Mouse (Mus musculus) yolk sac, embryonic 10.5 days (tissue): ENCODE measurements around the gene Tgfb3.

Source experiments
- DNase-seq: peaks from one replicate; pipeline ENCODE4 v3.0.0-alpha.2; 2017; ENCODE audit warnings: low spot score

The Tgfb3 gene

DNA sequence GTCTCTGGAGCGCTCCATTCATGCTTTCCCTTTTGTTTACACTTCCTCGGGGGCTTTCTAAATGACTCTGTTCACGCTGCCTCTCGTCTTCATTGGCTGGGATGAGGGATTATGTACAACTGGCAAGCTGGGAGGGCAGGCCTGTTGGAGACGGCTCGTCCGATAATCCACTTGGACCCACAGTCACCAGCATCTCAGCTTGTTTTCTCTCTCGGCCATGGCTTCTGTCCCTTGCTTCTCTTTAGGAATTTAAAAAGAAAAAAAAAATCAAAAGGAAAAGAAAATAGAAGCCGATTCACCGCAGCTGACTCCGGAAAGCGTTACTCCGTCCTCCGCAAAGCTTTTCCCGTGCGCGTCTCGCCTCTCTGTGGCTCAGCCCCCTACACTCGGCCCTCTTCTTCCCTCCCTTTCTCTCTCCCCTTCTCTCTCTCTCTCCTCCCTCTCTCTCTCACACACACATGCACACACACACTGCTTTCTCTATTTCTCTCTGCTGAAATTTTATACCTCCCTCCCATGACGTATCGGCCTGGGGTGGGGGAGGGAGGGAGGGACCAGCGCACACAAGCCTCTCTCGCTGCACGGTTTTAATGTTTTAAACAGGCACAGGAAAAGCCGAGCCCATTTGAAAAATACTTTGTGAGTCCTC lies at the start of gene Tgfb3:
TSS of gene Tgfb3 (minus strand) at position 489 of the 649 bp plus-strand sequence.
- peak; percentile 72 for DNase-seq

DNA sequence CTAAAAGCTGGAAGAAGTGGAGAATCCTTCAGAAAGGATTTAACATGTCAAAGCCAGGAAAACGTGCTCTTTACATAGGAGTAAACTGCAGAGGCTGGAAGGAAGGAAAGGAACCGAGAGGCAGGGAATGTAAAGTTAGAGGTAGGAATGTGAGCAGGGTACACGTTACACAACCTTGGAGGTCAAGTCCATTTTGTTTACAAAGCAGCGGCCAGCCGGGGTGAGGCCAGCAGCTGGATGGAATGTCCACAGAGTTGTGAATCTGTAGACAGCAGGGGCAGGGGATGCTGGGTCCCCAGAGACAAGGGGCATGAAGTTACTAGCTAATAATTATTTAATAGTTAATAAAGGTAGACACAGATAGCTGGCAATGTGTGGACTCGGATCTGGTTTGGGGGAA lies 49.3 kb upstream of the Tgfb3 start:
- DNase-seq = peak; percentile 73

DNA sequence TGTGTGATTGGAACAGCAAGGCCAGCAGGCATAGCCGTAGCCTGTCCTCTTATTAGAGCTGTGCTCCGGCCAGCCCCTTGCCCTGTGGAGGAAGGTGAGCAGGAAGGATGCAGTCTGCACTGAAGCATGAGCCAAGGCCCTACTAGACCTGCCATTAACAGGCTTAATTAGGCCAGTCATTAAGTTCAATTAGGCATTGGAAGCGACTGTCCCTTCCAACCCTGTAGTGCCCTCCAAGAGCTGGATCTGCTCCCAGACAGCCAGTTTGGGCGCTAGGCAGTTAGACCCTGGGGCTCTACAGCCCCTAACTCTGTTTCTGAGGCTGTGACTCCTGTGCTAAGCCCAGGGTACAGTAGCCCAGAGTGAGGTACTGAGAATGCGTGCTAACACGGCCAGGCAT lies 45.2 kb upstream of the Tgfb3 start:
- no peak for DNase-seq

DNA sequence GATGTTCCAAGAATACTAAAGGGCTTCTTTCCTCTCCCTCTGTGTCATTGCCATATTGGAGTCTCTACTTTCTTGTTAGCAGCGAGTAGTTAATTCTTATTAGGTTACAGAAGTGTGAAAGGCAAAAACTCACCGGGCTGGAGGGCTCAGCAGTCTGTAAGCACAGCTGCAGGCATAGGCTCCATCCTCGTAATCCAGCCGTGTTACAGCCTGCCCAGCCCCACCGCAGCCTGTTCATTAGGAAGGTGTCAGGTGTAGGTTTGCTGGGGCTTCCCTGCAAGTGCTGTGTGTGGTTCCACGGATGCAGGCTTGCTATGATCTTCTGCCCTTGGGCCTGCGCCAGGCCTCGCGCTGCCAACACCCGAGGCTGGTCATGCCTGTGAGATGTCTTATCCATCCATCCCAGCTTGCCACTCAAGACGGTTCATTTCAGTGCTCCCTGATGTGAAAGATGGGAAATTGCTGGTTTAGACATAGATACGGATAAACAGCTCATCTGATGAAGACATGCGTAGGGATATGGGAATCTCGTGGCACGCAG lies 37.5 kb upstream of the Tgfb3 start:
- no peak for DNase-seq

DNA sequence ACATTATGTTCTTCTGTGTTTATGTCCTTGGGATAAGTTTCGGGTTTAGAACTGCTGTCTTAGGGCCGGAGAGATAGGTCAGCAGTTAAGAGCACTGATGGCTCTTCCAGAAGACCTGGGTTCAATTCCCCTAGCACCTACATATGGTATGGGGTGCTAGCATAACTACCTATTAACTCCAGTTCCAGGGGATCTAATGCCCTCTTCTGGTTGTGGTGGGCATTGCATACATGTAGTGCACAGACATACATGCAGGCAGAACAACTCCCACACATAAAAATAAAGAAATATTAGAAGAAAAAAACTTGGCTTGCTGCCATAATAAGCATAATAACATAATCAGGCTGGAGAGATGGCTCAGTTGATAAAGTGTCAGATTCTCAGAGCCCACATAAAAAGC lies 31.8 kb upstream of the Tgfb3 start:
- DNase-seq = no peak

DNA sequence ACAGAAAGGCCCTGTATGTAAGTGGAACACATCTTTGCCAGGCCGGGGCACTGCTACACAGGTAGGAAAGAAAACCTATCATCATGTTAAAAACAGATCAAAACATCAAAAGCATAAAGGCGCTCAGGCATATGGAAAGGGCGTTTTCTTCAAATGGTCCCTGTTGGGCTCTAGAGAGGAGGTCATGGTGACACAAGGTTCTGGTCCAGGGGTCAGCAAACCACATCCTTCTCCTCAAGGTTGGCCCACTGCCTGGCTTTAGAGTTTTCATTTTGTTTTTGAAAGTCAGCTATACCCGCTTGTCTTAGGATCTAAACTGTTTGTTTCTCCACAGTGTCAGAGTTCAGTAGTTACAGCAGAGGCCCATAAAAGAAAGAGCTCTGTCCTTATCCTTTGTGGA lies 30.7 kb upstream of the Tgfb3 start:
- no peak for DNase-seq

DNA sequence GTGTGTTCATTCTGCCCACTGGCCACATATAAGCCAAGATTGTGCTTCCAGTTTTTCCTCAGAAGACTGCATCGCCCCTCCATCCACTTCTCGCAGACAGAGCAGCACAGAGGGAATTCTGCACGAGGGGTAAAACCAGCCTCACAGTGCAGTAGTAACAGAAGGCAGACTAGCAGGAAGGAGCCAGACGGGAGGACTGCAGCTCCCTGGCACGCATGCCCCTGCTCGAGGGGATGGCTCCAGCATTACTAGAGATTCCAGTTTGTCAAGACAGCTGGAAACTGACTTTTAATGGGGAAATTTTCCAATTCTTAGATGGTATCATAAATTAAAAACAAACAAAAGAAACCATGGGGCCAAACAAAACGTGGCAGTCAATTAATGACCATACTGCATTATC lies 28.8 kb upstream of the Tgfb3 start:
- DNase-seq = no peak

DNA sequence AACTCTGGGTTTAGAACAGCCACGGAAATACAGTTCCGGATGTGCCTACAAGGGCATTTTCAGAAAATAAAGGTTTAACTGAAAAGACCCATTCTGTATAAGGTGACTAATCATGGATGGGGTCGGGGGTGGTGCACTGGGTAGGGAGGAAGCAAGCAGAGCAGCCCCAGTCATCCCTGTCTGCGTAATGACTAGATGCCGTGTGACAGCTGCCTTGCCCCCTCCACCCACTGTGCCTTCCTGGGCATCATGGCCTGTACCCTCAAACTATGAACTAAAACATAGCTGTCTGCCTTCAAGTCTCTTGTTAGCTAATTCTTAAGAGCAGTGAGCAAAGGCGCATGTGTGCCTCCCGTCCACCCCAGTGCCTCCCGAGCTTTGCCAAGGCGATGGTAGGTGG lies 27.2 kb upstream of the Tgfb3 start:
- DNase-seq = no peak

DNA sequence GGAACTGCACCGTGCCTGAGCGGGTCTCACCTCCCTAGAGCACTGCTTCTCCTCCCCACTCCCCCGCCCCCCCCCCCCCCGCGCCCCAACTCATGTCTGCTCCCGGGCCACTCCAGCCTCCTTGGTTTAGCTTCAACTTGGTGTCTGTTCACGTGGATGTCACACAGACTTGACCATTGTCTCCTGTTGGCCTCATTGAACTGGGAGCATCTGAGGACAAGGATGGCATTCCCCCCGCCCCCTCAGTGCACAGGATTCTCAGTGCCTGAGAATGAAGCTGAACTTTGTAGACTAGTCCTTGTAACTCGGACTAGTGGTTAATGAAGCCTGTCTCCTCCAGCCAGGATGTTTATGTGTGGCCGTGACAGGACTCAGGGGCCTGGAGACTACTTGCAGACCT lies 26.7 kb upstream of the Tgfb3 start:
- DNase-seq = no peak

DNA sequence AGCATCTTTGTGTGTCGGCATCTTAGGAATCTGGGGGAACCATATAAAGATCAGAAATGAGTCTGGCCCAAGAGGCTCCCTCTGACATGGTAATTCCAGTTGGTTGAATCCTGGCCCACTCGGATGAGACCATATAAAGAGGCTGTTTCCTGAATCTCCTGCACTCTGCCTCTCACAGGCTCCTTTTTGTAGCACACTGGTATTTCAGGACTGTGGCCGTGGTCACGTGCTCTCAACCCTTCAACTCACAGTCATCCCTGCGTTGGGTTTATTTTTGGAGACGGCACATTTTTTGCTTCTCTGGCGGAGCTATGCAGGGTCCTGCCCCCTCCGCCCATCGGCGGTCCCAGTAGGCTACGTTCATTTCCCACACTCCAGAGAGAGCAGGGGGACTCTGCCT lies 25.5 kb upstream of the Tgfb3 start:
- DNase-seq = no peak

DNA sequence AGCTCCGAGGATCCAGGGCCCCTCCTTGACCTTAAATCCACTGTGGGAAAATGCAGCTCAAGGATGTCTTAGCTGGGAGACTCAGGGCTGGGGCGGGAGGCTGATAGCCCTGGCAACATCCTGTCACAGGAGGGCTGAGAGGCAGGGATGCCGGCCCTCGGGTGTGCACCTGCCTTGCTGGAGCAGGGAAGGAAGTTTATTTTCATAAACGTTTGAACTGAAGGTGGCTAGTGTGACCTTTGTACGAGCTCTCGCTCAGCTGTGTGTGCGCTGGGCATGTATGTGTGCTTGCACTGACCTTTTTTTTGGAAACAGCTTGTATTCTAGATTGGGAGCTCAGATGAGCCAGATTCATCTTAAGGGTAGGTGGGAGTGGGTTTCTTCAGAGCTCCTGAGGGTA lies 25.0 kb upstream of the Tgfb3 start:
- peak; percentile 10 for DNase-seq

DNA sequence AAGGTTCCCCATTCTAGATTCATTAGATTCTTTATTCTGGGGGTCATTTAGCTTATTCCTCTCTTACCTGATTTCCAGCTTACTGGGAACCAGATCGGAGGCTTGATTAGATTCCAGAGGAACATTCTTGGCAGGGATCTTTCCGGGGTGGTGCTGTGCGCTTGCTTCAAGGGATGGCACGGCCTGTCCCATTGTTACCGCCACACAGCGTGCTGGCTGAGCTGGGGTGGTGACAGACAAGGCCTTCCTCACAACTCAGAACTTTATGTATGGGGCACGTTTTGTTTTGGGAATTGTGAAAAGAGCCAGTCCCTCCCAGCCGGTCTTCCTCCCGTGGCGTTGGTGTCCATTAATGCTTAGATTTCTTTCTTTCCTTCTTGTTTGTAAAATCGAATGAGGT lies 24.6 kb upstream of the Tgfb3 start:
- no peak for DNase-seq

DNA sequence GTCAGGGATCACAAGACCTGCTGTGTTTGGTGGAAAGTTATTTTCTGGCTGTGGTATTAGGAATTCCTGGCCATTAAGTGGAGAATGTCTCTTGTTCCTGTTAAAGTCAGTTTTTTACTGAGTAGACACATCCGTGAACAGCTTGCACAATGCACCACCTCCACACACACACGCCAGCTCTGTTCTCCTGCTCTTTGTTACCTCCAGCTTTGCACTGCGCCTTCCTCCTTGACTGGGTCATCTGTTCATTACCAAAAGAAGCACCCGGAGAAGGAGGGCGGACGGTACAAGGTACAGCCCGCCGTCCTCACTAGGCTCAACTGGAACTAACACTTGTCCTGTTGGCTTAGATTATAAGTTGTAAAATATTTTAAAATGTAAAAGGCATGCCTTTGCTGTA lies 23.8 kb upstream of the Tgfb3 start:
- peak; percentile 21 for DNase-seq

DNA sequence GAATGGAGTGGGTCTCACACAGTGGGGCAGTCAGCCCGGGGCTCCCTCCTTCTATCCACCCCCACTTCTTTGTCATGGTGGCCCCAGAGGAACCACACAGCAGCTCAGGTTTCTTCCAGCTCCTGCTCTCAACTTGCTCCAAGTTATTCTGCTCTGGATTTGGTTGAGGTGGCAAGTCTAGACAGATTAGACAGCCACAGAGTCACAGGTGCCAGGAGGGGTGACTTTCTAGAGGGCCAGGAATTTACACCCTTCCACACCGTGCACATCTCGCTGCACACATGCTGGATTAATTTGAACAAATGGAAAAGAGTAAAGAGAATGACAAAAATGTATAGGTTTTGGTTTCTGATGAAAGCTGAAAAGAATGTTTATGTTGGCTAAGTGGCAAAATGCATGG lies 21.9 kb upstream of the Tgfb3 start:
- DNase-seq = no peak

DNA sequence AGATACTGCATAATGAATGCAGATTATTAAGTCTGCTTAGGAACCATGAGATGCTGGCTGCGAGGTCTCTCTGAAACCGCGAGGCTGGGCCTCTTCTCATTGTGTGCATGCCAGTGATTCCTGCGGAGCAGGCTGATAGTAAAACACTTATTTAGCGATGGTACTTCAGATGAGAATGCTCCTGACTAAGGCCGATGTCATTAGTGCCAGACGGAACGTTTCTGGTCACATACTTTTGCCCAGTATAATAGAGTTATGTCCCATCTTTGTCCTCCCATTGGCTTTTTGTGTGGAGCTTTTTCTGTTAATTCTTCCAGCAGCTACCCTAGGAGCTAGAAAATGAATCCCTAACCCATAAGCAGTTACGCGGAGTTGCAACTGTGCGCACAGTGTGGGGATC lies 18.9 kb upstream of the Tgfb3 start:
- no peak for DNase-seq

DNA sequence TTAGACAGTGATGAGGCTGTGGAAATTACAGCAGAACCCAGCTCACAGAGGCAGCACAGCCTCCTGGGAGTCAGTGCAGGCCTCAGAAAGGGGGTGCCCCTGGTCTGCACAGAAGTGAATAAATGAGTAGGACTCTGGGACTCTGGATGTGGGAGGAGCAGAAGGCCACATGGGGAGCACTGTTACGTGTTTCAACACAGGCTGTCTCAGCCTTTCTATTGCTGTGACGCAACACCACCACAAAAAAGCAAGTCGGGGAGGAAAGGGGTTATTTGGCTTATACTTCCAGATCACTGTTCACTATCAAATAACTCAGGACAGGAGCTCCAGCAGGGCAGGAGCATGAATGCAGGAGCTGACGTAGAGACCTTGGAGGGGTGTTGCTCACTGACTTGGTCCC lies 17.0 kb upstream of the Tgfb3 start:
- DNase-seq = no peak

DNA sequence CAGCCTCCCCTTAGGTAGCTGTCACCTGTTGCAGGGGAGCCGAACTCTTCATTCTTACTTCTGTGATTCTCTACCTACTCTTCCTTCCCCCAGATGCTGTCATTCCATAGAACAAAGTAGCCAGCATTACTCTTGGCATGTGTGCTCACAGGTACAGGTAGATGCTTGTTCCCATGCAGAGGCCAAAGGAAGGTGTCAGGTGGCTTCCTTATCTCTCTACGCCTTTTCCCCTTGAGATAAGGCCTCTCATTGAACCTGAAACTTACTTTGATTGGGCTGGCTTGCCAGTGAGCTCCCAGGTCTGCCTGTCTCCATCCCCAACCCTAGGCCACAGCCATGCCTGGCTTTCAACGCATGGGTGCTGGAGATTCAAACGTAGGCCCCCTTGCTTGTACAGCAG lies 15.2 kb upstream of the Tgfb3 start:
- no peak for DNase-seq

DNA sequence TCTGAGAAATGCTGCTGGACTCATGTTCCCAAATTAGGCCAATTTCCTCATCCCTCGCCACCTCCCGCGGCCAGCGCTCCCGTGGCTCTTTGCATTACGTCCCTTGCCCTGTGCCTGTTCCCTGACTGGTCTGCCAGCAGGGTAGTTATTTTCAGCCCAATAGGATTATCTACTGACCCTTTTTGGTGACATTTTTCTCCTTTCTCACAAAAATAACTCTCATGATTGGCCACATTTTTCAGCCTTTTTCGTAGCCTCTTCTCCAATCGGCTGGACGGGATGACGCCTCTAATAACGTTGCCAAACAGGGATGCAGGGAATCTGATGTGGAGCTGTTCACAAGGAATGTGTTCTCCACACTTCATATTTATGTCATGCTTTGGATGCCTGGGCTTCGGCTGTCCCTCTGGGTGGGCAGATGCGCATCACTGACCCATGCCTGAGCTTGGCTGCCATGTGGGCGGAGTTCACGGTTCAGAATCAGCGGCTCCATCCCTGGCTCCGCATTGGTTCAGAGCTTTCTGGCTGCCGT lies 12.8 kb upstream of the Tgfb3 start:
- no peak for DNase-seq

DNA sequence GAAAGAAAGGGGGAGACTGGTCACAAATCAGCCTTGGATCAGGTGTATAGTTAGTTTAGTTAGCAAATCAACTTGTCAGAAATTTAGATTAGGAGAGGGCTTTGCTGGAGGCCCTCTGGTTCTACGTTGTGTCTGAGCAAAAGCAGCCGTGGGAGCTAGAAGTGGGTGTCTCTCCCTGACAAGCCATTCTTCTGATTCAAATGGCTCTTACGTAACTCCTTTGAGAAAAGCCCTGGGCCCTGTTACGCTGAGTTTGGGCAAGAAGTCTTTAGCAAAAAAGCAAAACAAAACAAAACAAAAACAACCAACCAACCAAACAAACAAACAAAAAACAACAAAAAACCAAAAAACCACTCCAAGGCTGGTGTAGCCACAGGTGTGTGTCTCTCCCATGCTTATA lies 11.9 kb upstream of the Tgfb3 start:
- DNase-seq = no peak

DNA sequence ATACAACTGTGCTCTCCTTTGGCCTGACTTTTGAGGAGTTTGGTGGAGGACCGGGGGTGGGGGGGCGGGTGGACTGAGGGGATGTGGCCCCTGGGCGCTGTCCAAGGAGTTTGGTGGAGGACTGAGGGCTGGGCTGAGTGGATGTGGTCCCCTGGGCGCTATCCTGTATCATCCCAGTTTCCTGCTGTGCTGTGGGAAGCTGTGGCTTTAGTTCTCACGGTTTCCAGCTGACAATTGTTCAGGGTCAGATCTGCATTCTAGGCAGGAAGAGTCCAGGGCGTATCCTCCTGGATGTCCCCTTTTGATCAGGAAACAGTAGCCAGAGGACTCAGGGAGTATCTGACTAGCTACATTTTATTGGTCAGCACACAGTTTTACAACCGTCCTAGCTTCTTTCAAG lies 9.2 kb upstream of the Tgfb3 start:
- DNase-seq = no peak

DNA sequence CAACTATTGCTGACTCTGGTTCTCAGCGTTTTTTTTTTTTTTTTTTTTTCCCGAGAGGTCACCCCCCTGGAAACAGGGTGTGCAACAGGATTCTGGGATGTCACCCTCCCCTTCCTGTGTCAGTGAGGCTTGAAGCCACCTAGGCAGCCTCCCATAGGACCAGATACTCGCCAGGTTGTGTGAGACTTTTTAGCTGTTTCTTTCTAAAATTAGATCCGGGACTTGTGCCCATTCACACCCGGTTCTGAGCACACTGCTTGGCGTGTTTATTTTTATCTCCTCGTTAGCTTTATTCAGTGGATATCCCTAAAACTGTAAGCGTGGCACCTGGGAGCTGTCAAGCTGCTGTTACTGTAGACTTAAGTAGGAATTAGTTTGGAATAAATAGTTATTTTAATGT lies 7.7 kb upstream of the Tgfb3 start:
- no peak for DNase-seq

DNA sequence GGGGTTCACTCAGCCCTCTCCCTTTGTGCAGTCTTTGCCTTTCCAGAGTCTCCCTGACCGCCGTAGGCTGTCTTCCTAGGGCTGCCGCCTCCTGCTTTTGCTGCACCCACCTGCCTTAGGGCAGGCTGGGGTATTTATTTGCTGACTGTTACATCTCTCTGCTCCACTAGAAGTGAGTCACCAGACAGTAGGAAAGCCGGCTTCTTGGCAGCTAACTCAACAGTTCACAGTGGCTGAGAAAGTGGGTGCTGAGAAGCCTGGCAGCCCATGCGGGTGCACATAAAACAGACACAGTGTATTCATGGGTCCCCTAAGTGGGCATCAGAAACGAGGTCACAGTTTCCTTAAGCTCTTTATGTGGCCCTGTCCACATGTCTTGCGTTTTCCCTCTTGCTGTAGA lies 7.0 kb upstream of the Tgfb3 start:
- no peak for DNase-seq

DNA sequence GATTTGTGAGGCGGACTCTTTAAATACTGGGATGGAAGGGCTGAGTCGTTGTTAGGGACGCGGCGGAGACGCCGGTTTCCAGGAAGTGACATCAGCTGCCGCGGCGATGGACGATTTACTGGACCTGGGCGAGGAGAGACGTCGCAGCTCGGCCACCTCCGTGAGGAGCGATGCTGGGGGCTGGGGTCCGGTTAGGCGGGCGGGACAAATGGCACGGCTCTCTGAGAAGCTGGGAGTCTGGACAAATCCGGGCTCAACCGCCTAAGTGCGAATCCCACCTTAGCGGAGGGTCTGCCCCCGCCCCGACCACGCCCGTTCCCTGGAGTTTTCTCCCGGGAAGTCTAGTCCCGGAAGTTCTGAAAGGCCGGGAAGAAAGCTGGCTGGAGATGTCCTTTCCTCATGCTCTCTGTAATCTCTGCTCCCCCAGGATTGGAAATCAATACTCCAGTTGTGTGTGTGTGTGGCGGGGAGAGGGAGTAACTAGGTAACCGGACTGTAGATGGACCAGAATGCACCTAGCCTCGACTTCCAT lies 3.7 kb upstream of the Tgfb3 start, which contains the start of gene Ift43:
TSS of gene Ift43 (plus strand) at position 61 of the 532 bp plus-strand sequence.
- peak; percentile 89 for DNase-seq

DNA sequence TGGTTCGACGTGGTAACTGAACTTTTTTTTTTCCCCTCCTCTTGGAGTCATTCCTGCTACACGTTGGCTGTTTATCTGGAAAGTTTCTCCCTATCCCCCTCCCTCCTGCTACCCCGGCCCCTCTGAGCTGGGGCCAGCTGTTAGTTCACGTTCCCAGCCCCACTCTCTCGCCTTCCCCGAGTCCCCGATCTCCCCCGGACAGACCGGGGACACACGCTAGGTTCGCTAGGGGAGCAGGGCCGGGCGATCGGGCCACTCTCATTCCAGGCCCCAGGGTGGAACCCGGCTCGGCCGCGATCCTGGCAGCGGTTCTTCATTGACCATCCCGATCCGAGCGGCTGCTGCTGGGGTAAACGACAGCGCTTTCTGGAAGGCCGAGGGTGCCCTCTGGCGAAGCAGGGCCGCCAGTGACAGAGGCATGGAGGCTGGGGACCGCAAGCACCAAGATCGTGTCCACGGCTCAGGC lies 394 bp upstream of the Tgfb3 start:
- DNase-seq = peak; percentile 87
